Mouse (Mus musculus): ENCODE measurements around the gene Clk2. TPM values are rescaled to one million over a fixed set of nuclear protein-coding genes. Genes with fewer than 3 reads are reported as not detected.
"Not testable (repeated sequence)": the region's sequence is repeated elsewhere in the genome, so short reads cannot be mapped to it uniquely, and the experiment has no call there.

The Clk2 gene
- polyA plus RNA-seq, 1 experiment from 2014 or later, result 34.2 TPM

DNA sequence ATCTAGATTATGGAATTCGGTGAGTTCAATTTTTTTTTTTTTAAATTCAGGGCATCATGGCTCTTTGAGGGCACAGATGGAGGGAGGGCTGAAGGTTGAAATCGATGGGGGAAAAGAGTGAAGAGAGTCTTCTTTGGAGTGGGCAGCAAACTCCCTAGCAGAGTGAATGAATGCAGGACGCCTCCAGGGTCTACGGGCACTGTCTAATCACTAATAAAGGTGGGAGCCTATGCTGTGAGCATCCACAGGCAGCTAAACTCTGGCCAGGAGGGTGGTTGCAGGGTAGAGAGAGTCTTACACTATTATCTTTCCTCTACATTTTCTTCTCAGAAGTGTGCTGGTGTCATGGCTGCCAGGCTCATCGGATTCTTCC, 38.5 kb downstream of the Clk2 start:
- Histone ChIP-seq H3K27me3 (ENCODE audit: poor library complexity, severe bottlenecking) (no peaks in the 10 kb centered on the region), H3K27ac (peak overlapping the region; percentile 72), H3K9me3 (no peaks in the 10 kb centered on the region), H3K36me3 (replicated peaks) (peaks cover 40% of the 10 kb centered on the region), H3K4me1 (peaks cover 7% of the 10 kb centered on the region), H3K4me3 (peak overlapping the region; percentile 63)
- WGBS, result 39% methylated on average over 5 of the region's 5 CpGs
- DNase-seq (ENCODE audit: extremely low spot score, low spot score), result no peak

DNA sequence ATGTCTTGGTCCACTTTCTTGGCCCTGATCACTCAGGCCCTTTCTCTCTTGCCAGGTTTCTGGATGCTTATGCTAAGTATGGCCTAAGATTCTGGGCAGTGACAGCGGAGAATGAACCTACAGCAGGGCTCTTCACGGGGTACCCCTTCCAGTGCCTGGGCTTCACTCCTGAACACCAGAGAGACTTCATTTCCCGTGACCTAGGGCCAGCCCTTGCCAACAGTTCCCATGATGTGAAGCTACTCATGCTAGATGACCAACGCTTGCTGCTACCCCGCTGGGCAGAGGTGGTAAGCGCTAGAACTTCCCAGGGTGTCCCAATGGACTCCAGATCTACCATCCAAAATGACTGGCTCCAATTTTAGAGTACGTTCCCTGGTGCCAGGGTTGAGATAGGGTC, 41.5 kb downstream of the Clk2 start:
- Histone ChIP-seq H3K36me3 (replicated peaks) (peaks cover 69% of the 10 kb centered on the region), H3K4me3 (no peak overlapping the region), H3K27me3 (ENCODE audit: poor library complexity, severe bottlenecking) (no peaks in the 10 kb centered on the region), H3K4me1 (peaks cover 7% of the 10 kb centered on the region), H3K27ac (no peak overlapping the region), H3K9me3 (no peaks in the 10 kb centered on the region)
- 93% methylated on average over 7 of the region's 7 CpGs for WGBS
- peak; percentile 14 for DNase-seq (ENCODE audit: extremely low spot score, low spot score)

DNA sequence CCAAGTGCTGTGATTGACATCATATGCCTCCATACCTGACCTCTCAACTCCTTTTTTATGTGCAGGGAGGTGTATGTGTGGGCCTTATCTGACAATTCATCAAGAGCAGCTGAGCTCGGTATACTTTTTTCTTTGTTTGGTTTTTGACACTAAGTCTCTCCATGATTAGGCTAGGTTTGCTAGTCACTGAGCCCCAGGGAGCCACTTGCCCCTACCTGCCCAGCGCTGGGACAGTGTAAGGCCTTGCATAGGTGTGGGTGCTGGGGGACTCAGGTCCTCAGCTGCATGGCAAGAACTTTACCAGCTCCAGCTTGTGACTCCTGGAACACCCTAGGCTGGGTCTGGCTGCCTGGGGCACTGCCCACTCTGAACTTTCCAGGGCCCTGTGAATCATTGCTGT, 42.1 kb downstream of the Clk2 start:
- H3K4me1 ChIP-seq, result peaks cover 7% of the 10 kb centered on the region
- DNase-seq (ENCODE audit: extremely low spot score, low spot score), result no peak
- H3K9me3 ChIP-seq, result no peaks in the 10 kb centered on the region
- no peaks in the 10 kb centered on the region for H3K27me3 ChIP-seq (ENCODE audit: poor library complexity, severe bottlenecking)
- WGBS, result 91% methylated on average over 2 of the region's 2 CpGs
- no peak overlapping the region for H3K4me3 ChIP-seq
- peaks cover 75% of the 10 kb centered on the region for H3K36me3 ChIP-seq (replicated peaks)
- H3K27ac ChIP-seq, result no peak overlapping the region

DNA sequence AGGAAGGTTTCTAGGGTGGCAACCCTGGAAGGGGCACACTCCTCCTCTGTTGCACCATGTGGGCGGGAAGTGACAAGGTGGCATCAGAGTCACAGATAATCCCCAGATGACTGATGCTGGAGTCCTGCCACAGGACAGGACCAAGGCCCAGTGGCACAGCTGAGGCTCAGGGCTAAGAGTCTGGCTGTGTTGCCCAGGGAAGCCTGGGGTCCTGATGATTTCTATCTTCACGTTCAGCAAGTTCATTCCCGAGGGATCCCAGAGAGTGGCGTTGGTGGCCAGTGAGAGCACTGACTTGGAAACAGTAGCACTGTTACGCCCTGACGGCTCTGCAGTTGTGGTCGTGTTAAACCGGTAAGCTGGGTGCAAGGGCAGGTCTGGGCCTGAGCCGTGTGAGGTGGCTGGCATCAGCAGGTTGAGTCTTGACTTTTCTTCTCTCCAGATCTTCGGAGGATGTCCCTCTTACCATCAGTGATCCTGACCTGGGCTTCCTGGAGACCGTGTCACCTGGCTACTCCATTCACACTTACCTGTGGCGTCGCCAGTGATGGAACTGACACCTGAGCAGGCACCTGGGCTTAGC, 43.6 kb downstream of the Clk2 start:
- WGBS, result 92% methylated on average over 13 of the region's 13 CpGs
- Histone ChIP-seq H3K4me3 (no peak overlapping the region), H3K27me3 (ENCODE audit: poor library complexity, severe bottlenecking) (no peaks in the 10 kb centered on the region), H3K36me3 (replicated peaks) (peaks cover 75% of the 10 kb centered on the region), H3K4me1 (peaks cover 16% of the 10 kb centered on the region), H3K9me3 (no peaks in the 10 kb centered on the region), H3K27ac (no peak overlapping the region)
- no peak for DNase-seq (ENCODE audit: extremely low spot score, low spot score)

DNA sequence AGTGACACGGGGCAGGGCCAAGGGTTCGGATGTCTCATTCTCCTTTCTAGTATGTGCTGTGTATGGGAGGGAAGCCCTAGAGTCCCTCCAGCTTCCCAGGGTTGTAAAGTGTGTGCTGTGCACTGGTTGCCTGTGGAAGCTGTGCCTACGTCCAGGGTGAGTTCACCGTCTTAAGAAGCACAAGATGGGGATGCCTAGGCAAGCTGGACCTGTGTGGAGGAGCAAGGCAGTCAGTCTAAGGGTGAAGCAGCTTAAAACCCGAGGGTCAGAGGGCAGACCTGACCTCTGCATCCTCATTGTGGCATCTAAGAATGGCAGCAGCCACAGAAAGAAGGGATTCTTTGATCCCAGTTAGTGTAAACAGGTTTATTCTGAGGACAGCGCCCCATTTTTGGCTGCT, 44.1 kb downstream of the Clk2 start:
- no peak for DNase-seq (ENCODE audit: extremely low spot score, low spot score)
- H3K9me3 ChIP-seq, result no peaks in the 10 kb centered on the region
- peaks cover 75% of the 10 kb centered on the region for H3K36me3 ChIP-seq (replicated peaks)
- peaks cover 16% of the 10 kb centered on the region for H3K4me1 ChIP-seq
- no peak overlapping the region for H3K27ac ChIP-seq
- WGBS, result 89% methylated on average over 6 of the region's 6 CpGs
- H3K4me3 ChIP-seq, result no peak overlapping the region
- H3K27me3 ChIP-seq (ENCODE audit: poor library complexity, severe bottlenecking), result no peaks in the 10 kb centered on the region

DNA sequence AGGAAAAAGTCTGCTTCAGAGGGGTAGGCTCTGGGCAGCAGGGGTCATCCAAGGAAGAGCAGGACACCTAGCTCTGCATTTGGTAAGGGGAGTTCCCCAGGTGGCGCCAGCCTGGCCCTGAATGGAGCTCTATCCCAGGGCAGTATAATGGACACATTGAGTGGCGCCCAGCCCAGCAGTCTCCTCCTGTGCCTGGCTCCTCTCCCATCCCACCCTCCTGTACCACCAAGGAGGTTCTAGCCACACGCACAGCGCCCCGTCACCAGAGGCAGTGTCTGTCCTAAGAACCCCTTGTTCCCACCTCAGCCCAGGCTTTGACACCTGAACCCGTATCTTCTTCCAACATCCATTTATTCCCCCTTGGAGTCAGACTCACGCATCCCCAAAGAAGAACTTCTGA, 45.1 kb downstream of the Clk2 start:
- DNase-seq (ENCODE audit: extremely low spot score, low spot score), result no peak
- Histone ChIP-seq H3K9me3 (no peaks in the 10 kb centered on the region), H3K4me3 (no peak overlapping the region), H3K27me3 (ENCODE audit: poor library complexity, severe bottlenecking) (no peaks in the 10 kb centered on the region), H3K4me1 (peaks cover 25% of the 10 kb centered on the region), H3K27ac (no peak overlapping the region), H3K36me3 (replicated peaks) (peaks cover 66% of the 10 kb centered on the region)
- WGBS, result 86% methylated on average over 7 of the region's 7 CpGs

DNA sequence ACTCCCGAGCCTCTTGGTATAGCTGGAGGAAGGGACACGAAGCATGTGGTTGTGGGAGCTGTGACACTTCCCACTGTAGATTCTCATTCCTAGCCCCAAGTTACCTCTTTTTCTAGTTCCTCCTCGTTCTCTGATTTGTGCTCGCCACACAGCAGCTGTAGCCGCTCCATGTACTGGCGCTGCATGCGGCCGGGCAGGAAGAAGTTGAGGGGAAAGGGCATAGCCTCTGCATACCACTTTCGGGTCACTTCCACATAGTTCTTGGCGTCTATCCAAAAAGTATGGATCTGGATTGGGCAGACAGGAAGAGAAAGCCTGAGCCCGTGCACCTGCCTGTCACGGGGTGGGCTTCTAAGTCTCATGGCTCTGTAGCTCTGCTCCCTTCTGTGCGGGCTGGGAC, 45.6 kb downstream of the Clk2 start:
- no peak overlapping the region for H3K4me3 ChIP-seq
- peaks cover 30% of the 10 kb centered on the region for H3K4me1 ChIP-seq
- H3K27ac ChIP-seq, result no peak overlapping the region
- WGBS, result 96% methylated on average over 13 of the region's 13 CpGs
- H3K36me3 ChIP-seq (replicated peaks), result peaks cover 65% of the 10 kb centered on the region
- no peak for DNase-seq (ENCODE audit: extremely low spot score, low spot score)
- no peaks in the 10 kb centered on the region for H3K27me3 ChIP-seq (ENCODE audit: poor library complexity, severe bottlenecking)
- H3K9me3 ChIP-seq, result no peaks in the 10 kb centered on the region

DNA sequence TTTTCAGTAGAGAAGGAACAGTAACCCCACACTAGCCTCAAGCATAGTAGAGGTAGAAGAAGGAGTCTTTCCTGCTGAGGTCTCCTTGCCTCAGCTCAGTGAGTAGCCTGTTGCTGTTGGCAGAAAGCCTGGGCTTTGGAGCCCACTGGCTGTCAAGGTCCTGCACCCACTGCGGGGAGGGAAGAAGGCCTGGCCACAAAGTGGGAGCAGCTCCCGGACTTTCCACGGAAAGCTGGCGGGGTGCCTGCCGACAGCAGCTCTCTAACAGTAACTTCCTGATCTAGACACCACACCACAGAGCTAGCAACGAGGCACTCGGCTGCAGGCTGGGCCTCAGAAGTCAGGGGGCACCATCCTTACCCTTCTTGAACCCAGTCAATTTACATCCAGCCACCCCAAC, 46.1 kb downstream of the Clk2 start:
- H3K4me1 ChIP-seq, result peaks cover 35% of the 10 kb centered on the region
- H3K4me3 ChIP-seq, result no peak overlapping the region
- no peaks in the 10 kb centered on the region for H3K9me3 ChIP-seq
- peaks cover 59% of the 10 kb centered on the region for H3K36me3 ChIP-seq (replicated peaks)
- H3K27me3 ChIP-seq (ENCODE audit: poor library complexity, severe bottlenecking), result no peaks in the 10 kb centered on the region
- WGBS, result 88% methylated on average over 7 of the region's 7 CpGs
- no peak for DNase-seq (ENCODE audit: extremely low spot score, low spot score)
- no peak overlapping the region for H3K27ac ChIP-seq

DNA sequence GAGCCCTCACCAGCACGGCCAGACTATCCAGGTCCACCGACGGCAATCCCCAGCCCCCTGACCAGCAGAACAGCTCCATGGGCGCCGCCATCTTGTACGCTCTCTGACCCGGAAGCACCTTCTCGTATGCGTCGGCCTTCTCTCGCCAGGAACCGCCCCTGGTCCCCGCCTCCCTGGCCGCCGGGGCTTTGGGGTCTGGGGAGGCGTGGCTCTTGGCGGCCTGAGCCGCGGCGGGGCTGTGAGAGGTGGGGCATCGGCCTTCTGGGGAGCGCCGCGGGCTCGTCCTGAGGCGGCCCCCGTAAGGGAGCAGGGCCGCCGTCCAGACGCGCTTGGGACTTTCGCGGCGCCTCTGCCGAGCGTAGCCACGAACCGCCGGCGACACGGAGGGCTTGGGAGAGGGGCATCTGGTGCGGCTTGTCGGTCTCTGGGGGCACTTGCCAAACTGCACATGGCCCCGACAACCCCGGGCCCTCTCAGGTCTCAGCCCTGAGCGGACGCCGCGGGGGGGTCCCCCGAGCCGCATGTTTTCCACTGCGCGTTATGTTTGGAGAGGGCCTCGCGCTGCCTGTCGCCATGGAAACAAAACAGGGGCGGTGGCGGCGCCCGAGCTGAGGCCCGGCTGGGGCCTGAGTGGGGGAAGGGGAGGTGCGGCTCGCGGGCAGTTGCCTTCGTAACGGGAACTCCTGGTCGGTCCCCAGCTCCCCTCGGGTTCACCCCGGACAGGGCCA, 49.4 kb downstream of the Clk2 start:
- Histone ChIP-seq H3K4me3 (peak overlapping the region; percentile 78), H3K27me3 (ENCODE audit: poor library complexity, severe bottlenecking) (no peaks in the 10 kb centered on the region), H3K36me3 (replicated peaks) (peaks cover 50% of the 10 kb centered on the region), H3K27ac (peak overlapping the region; percentile 98), H3K4me1 (peaks cover 64% of the 10 kb centered on the region), H3K9me3 (no peaks in the 10 kb centered on the region)
- peak; percentile 95 for DNase-seq (ENCODE audit: extremely low spot score, low spot score)
- under 1% methylated on average over 69 of the region's 69 CpGs for WGBS

DNA sequence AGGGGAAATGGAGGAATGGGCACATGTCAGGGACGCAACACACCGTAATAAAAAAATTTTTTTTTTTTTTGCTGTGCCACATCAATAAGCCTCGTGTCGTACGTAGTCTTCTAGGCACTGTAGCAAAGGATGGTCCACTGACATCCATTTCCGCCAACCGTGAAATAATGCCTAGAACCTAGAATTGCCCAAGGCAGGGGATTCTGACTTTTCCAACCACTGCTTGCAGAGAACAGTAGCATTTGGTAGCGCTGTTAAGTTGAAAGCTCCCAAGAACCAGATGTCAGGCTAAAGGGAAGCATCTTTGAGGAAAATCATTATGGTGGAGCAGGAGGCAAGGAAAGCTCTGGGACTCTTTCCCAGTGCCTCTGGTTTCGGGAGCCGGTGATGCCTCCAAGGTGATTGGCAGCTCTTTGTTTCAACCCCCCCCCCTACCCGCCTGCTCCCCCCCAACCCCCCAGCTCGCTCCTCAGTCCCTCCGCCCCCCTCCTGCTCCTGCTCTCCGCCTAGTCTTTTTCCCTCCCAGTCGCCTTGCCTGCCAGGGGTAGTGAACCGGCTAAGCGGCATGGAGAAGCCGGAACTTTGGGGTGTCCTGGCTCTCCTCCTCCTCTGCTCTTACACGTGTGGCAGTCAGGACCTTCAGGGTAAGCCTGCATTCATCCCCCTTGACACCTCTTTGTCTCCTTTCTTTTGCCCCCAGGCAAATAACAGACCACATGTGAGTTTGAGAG, 50.3 kb downstream of the Clk2 start, which contains the start of gene Thbs3:
Gene Thbs3 (plus strand): TSS at position 500 of the 731 bp plus-strand sequence.
- Histone ChIP-seq H3K9me3 (no peaks in the 10 kb centered on the region), H3K4me1 (peaks cover 73% of the 10 kb centered on the region), H3K27me3 (ENCODE audit: poor library complexity, severe bottlenecking) (no peaks in the 10 kb centered on the region), H3K4me3 (peak within 1 kb of the TSS; percentile 78), H3K36me3 (replicated peaks) (peaks cover 50% of the 10 kb centered on the region), H3K27ac (peak within 1 kb of the TSS; percentile 98)
- DNase-seq (ENCODE audit: extremely low spot score, low spot score), result peak; percentile 80
- under 1% methylated on average over 19 of the region's 19 CpGs for WGBS

DNA sequence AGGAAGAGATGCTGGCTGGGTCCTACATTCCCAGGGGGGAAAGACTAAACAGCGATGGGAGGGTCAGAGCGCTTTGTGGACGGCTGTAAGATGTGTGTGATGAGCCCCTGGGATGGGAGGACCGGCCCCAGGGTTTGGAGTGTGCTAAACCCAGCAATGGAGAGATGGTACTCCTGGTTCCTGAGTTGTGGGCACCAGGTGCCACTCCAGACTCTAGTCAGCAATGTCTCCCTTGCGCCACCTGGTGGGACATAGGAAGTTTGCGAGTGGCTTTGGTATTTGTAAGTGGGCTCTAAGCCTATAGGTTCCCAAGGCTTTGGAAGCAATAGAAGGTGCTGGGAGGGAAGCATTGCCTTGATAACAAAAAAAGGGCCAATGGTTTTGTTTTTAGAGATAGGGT, 51.3 kb downstream of the Clk2 start:
- H3K9me3 ChIP-seq, result no peaks in the 10 kb centered on the region
- H3K27me3 ChIP-seq (ENCODE audit: poor library complexity, severe bottlenecking), result no peaks in the 10 kb centered on the region
- H3K4me3 ChIP-seq, result peak overlapping the region; percentile 78
- H3K27ac ChIP-seq, result peak overlapping the region; percentile 98
- 0% methylated on average over 6 of the region's 6 CpGs for WGBS
- DNase-seq (ENCODE audit: extremely low spot score, low spot score), result peak; percentile 85
- H3K36me3 ChIP-seq (replicated peaks), result peaks cover 47% of the 10 kb centered on the region
- H3K4me1 ChIP-seq, result peaks cover 80% of the 10 kb centered on the region

DNA sequence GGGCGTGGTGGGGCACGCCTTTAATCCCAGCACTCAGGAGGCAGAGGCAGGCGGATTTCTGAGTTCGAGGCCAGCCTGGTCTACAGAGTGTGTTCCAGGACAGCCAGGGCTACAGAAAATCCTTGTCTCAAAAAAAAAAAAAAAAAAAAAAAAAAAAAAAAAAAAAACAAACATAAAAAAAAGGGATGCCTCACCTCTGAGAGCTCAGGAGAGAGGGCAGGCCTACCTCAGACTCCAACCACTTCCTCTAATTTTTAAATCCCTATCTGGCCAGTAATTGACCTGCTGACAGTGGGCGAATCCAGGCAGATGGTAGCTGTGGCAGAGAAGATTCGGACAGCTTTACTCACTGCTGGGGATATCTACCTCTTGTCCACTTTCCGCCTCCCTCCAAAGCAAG, 51.8 kb downstream of the Clk2 start:
- H3K27me3 ChIP-seq (ENCODE audit: poor library complexity, severe bottlenecking); H3K9me3 ChIP-seq; DNase-seq (ENCODE audit: extremely low spot score, low spot score): not testable (repeated sequence)
- peaks cover 47% of the 10 kb centered on the region for H3K36me3 ChIP-seq (replicated peaks)
- WGBS, result 80% methylated on average over 7 of the region's 7 CpGs
- peak overlapping the region; percentile 98 for H3K27ac ChIP-seq
- peak overlapping the region; percentile 78; the same call in 1 of the 2 replicates for H3K4me3 ChIP-seq
- peaks cover 86% of the 10 kb centered on the region for H3K4me1 ChIP-seq

DNA sequence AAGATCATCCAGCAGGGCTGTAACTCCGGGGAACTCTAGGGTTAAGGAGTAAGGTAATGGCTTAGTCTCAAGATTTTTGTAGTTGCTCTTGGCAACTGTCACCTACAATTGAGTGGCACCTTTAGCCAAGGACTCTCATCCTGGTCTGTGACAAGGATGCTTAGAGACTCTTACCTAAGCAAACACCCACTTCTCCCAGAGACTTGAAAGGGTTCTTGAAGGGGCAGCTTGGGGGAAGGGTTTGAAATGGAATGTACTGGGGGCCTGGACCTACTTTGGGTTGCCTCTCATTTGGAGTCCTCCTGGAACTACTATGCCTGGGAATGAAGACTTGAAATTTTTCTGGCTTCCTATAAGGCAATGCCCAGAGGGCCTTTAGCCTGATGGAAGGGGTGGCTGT, 53.7 kb downstream of the Clk2 start:
- H3K36me3 ChIP-seq (replicated peaks), result peaks cover 64% of the 10 kb centered on the region
- peak overlapping the region; percentile 62; the same call in 1 of the 2 replicates for H3K27ac ChIP-seq
- no peaks in the 10 kb centered on the region for H3K27me3 ChIP-seq (ENCODE audit: poor library complexity, severe bottlenecking)
- no peaks in the 10 kb centered on the region for H3K9me3 ChIP-seq
- H3K4me1 ChIP-seq, result peaks cover 91% of the 10 kb centered on the region
- 0 out of 2 replicates have a peak overlapping the region, but pooled peaks have one; percentile 1 for H3K4me3 ChIP-seq
- no peak for DNase-seq (ENCODE audit: extremely low spot score, low spot score)
- WGBS, result 80% methylated on average over 1 of the region's 1 CpGs

All from forebrain, embryonic 10.5 days (tissue).